21 mouse cellular contexts compared by ENCODE assay signal in the genomic region with DNA sequence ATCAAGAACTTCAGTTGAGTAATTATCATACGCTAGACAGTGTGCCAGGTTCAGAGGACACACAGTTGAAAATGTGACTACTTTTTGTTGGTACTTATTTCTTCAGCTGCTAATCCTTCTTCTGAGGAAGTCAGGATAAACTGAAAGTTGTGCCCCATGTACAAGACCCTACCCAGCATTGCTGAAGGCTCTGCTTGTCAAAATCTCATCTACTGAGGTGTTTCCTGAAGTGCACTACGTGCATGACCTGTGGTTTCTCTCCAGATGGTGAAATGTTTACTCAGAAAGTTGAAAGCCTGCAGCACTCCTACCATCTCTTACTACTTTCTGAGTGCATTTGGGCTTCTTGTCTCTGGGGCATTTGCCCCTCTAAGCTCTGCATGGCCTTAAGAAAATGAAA.
A peak's percentile ranks its signal among the peaks of the same experiment; 100 is the strongest.
DNase-seq lines count a peak whose midpoint lies in the region; ATAC-seq and TF ChIP-seq lines count a peak whose summit lies in the region.
"Had no signal": no experiment of that assay in that cellular context is flagged by ENCODE, and none has a peak within 500 bp of the region (broad histone marks: within the 10 kb centered on the region; RNA-seq: fewer than 3 reads in every experiment).

No protein-coding gene starts in this region.

- no peak overlapping the region for H3K9ac ChIP-seq in lung, embryonic 16.5 days (ENCODE audit: low read length)
- no peak overlapping the region for H3K9ac ChIP-seq in midbrain, embryonic 11.5 days (ENCODE audit: low read length)
- no peak overlapping the region for H3K9ac ChIP-seq in midbrain, embryonic 14.5 days (replicated peaks; ENCODE audit: low read length)
- H3K9ac ChIP-seq in intestine, embryonic 16.5 days (ENCODE audit: low read depth, low read length): no peak overlapping the region

- H3K27me3 ChIP-seq in lung, embryonic 16.5 days (ENCODE audit: control insufficient read depth, insufficient read depth, low read depth, low read length): no peaks in the 10 kb centered on the region
- H3K27me3 ChIP-seq in midbrain, embryonic 11.5 days (ENCODE audit: control insufficient read depth, insufficient read depth, low read length): no peaks in the 10 kb centered on the region
- no peaks in the 10 kb centered on the region for H3K27me3 ChIP-seq in midbrain, embryonic 14.5 days (ENCODE audit: control insufficient read depth, insufficient read depth, low read length)
- no peaks in the 10 kb centered on the region for H3K27me3 ChIP-seq in intestine, embryonic 16.5 days (replicated peaks; ENCODE audit: control insufficient read depth, insufficient read depth, low read length)
- H3K27me3 ChIP-seq: CH12.LX, Patski had no signal

- DNase-seq in lung, adult 2 months: no peak
- DNase-seq in midbrain, embryonic 11.5 days (ENCODE audit: low spot score, missing footprints): peak; percentile 54
- DNase-seq in midbrain, embryonic 14.5 days: no peak
- DNase-seq: adrenal gland, adult 2 months; adrenal gland, adult 8-10 months; adrenal gland, postnatal 10 days; adrenal gland, postnatal 14 days; adrenal gland, postnatal 25 days; adrenal gland, postnatal 36 days; B cell, adult 2 months; cerebellum, adult 11 months; cerebellum, adult 11-12 months; cerebellum, adult 18-20 months had no signal

- no peak for TF ChIP-seq POLR2A in lung, adult 2 months (IDR thresholded peaks at IDR 0.05; ENCODE audit: borderline replicate concordance, extremely low read depth, low read depth, low read length)

- no peak overlapping the region for H3K4me2 ChIP-seq in lung, embryonic 16.5 days (ENCODE audit: low read depth, low read length)
- H3K4me2 ChIP-seq in midbrain, embryonic 11.5 days: no peak overlapping the region
- no peak overlapping the region for H3K4me2 ChIP-seq in midbrain, embryonic 14.5 days (ENCODE audit: low read length)
- no peak overlapping the region for H3K4me2 ChIP-seq in intestine, embryonic 16.5 days (ENCODE audit: low read depth, low read length)

- H3K27ac ChIP-seq in lung, embryonic 16.5 days (ENCODE audit: low read length): no peak overlapping the region
- H3K27ac ChIP-seq in midbrain, embryonic 11.5 days (ENCODE audit: low read depth, low read length): no peak overlapping the region
- H3K27ac ChIP-seq in midbrain, embryonic 14.5 days (replicated peaks; ENCODE audit: low read depth, low read length): no peak overlapping the region
- no peak overlapping the region for H3K27ac ChIP-seq in intestine, embryonic 16.5 days (ENCODE audit: low read length)

- H3K4me1 ChIP-seq in lung, embryonic 16.5 days (replicated peaks; ENCODE audit: control insufficient read depth, insufficient read depth, low read length): no peaks in the 10 kb centered on the region; the same call in 1 of the 2 replicates
- no peaks in the 10 kb centered on the region for H3K4me1 ChIP-seq in lung, adult 2 months (ENCODE audit: control insufficient read depth, insufficient read depth, low read length)
- H3K4me1 ChIP-seq in midbrain, embryonic 11.5 days (ENCODE audit: control insufficient read depth, insufficient read depth, low read length): no peaks in the 10 kb centered on the region
- H3K4me1 ChIP-seq in midbrain, embryonic 14.5 days (ENCODE audit: control insufficient read depth, insufficient read depth, low read length): no peaks in the 10 kb centered on the region
- H3K4me1 ChIP-seq in intestine, embryonic 16.5 days (ENCODE audit: control insufficient read depth, insufficient read depth, low read length): no peaks in the 10 kb centered on the region; the same call in 1 of the 2 replicates

- no peaks in the 10 kb centered on the region for H3K36me3 ChIP-seq in lung, embryonic 16.5 days (ENCODE audit: control insufficient read depth, insufficient read depth, low read length)
- H3K36me3 ChIP-seq in midbrain, embryonic 11.5 days (ENCODE audit: control insufficient read depth, insufficient read depth, low read length): no peaks in the 10 kb centered on the region
- H3K36me3 ChIP-seq in midbrain, embryonic 14.5 days (ENCODE audit: control insufficient read depth, insufficient read depth, low read length): no peaks in the 10 kb centered on the region
- H3K36me3 ChIP-seq in intestine, embryonic 16.5 days (ENCODE audit: control insufficient read depth, insufficient read depth, low read length): no peaks in the 10 kb centered on the region
- H3K36me3 ChIP-seq: G1E had no signal

- H3K9me3 ChIP-seq in lung, embryonic 16.5 days (ENCODE audit: control insufficient read depth, low read length): no peaks in the 10 kb centered on the region
- no peaks in the 10 kb centered on the region for H3K9me3 ChIP-seq in midbrain, embryonic 11.5 days (ENCODE audit: control insufficient read depth, low read length)
- H3K9me3 ChIP-seq in midbrain, embryonic 14.5 days (ENCODE audit: control insufficient read depth, low read length): no peaks in the 10 kb centered on the region
- H3K9me3 ChIP-seq in intestine, embryonic 16.5 days (ENCODE audit: control insufficient read depth, low read length): no peaks in the 10 kb centered on the region

- ATAC-seq in lung, embryonic 16.5 days (ENCODE audit: low read depth): peak; percentile 52; the same call in 1 of the 2 replicates
- no peak for ATAC-seq in midbrain, embryonic 11.5 days (ENCODE audit: low FRiP score)
- no peak for ATAC-seq in midbrain, embryonic 14.5 days (ENCODE audit: low FRiP score, low TSS enrichment)
- ATAC-seq in hematopoietic stem cell, adult 5-6 weeks (replicated peaks in 1 of 2; ENCODE audit: insufficient read depth in 1 of 2, low FRiP score in 2 of 2, low TSS enrichment in 1 of 2, low read depth in 1 of 2, poor library complexity in 2 of 2, severe bottlenecking in 2 of 2): peak; percentile 25 to 42; a peak in 3 of 4 replicates
- ATAC-seq in intestine, embryonic 16.5 days: no peak
- ATAC-seq: activated CD4-positive, CD25-positive, alpha-beta regulatory T cell, adult 4 months; CD4-positive, CD25-positive, alpha-beta regulatory T cell, adult 4 months; Patski had no signal

- H3K4me3 ChIP-seq in lung, embryonic 16.5 days (ENCODE audit: low read length): no peak overlapping the region
- no peak overlapping the region for H3K4me3 ChIP-seq in lung, adult 2 months (replicated peaks; ENCODE audit: extremely low read depth, low read depth, low read length)
- H3K4me3 ChIP-seq in midbrain, embryonic 11.5 days (ENCODE audit: low read depth, low read length): no peak overlapping the region
- no peak overlapping the region for H3K4me3 ChIP-seq in midbrain, embryonic 14.5 days (replicated peaks; ENCODE audit: low read depth, low read length)
- no peak overlapping the region for H3K4me3 ChIP-seq in intestine, embryonic 16.5 days (ENCODE audit: low read length)

- 40% methylated on average over 2 of the region's 2 CpGs for WGBS in lung, embryonic 16.5 days
- WGBS in lung, adult 2 months: 64% methylated on average over 2 of the region's 2 CpGs
- WGBS in midbrain, embryonic 11.5 days: 80% methylated on average over 2 of the region's 2 CpGs
- WGBS in midbrain, embryonic 14.5 days: 82% methylated on average over 2 of the region's 2 CpGs
- WGBS in intestine, embryonic 16.5 days: 70% methylated on average over 2 of the region's 2 CpGs

- no peak for TF ChIP-seq CTCF in lung, adult 2 months (IDR thresholded peaks at IDR 0.05; ENCODE audit: insufficient read depth, low read length)

Comparison
In these comparisons a context has a peak if more than half of its experiments do, and no peak if none do; other contexts are left out.
1. ATAC-seq: peak in lung, embryonic 16.5 days (single experiment) and hematopoietic stem cell, adult 5-6 weeks (2 of 2); none in midbrain, embryonic 11.5 days (single experiment), midbrain, embryonic 14.5 days (single experiment) and intestine, embryonic 16.5 days (single experiment).